Mouse (Mus musculus): ENCODE results near the gene Alppl2. TPM values are rescaled to one million over a fixed set of nuclear protein-coding genes. Genes with fewer than 3 reads are reported as not detected.

Gene Alppl2
- polyA plus RNA-seq, 1 experiment, result 7.3 TPM

DNA sequence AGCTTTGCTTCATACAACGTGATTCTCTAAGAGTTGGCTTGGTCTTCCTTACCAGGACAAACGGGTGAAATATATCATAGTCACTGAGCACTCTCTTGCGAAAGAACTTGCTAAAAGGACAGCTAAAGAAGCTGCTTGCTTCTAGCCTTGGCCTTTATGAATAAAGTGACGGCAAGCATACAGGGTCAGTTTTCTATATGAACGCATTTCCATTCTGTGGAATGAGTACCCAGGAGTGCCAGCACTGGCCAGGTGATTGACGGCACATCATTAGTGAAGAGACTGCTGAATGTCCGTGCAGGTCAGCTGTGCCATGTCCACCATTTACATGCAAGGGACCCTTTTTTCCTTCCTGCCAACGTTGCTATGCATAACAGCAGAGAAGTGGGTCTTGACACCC lies 16.8 kb upstream of the Alppl2 start:
- Histone ChIP-seq H3K36me3 (ENCODE audit: control insufficient read depth, insufficient read depth, low read length) (no peaks in the 10 kb centered on the region), H3K4me3 (ENCODE audit: low read depth, low read length) (no peak overlapping the region), H3K27ac (ENCODE audit: insufficient read depth, low read depth, low read length) (no peak overlapping the region), H3K27me3 (ENCODE audit: control insufficient read depth, insufficient read depth, low read length) (no peaks in the 10 kb centered on the region), H3K4me1 (ENCODE audit: control insufficient read depth, insufficient read depth, insufficient read length, low read length) (peaks cover 22% of the 10 kb centered on the region; the same call in 1 of the 2 replicates)
- WGBS, result 77% methylated on average over 8 of the region's 8 CpGs
- TF ChIP-seq POLR2A (IDR thresholded peaks at IDR 0.05; ENCODE audit: low read depth, low read length) (no peak), CTCF (IDR thresholded peaks at IDR 0.05; ENCODE audit: extremely low read depth, insufficient read length, insufficient replicate concordance, low read depth, low read length) (no peak)

DNA sequence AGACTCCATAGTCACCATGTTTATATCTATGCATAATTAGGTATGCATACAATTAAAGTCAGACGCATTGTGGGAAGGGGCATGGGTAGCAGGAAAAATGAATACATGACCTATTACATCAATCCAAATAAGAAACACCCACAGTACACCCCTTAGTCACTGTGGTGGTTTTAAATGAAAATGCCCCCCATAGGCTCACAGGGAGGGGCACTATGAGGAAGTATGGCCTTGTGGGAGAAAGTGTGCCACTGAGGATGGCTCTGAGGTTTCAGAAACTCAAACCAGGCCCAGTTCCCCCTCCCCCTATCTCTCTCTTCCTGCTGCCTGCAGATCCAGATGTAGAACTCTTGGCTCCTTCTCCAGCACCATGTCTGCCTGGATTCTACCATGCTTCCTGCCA lies 14.2 kb upstream of the Alppl2 start:
- H3K4me1 ChIP-seq (ENCODE audit: control insufficient read depth, insufficient read depth, insufficient read length, low read length), result peaks cover 29% of the 10 kb centered on the region
- peaks cover 12% of the 10 kb centered on the region; the same call in 1 of the 2 replicates for H3K36me3 ChIP-seq (ENCODE audit: control insufficient read depth, insufficient read depth, low read length)
- no peak overlapping the region for H3K4me3 ChIP-seq (ENCODE audit: low read depth, low read length)
- 82% methylated on average over 1 of the region's 1 CpGs for WGBS
- TF ChIP-seq POLR2A (IDR thresholded peaks at IDR 0.05; ENCODE audit: low read depth, low read length), result no peak
- no peak for TF ChIP-seq CTCF (IDR thresholded peaks at IDR 0.05; ENCODE audit: extremely low read depth, insufficient read length, insufficient replicate concordance, low read depth, low read length)
- no peaks in the 10 kb centered on the region for H3K27me3 ChIP-seq (ENCODE audit: control insufficient read depth, insufficient read depth, low read length)
- peak overlapping the region; percentile 53; the same call in 1 of the 2 replicates for H3K27ac ChIP-seq (ENCODE audit: insufficient read depth, low read depth, low read length)

DNA sequence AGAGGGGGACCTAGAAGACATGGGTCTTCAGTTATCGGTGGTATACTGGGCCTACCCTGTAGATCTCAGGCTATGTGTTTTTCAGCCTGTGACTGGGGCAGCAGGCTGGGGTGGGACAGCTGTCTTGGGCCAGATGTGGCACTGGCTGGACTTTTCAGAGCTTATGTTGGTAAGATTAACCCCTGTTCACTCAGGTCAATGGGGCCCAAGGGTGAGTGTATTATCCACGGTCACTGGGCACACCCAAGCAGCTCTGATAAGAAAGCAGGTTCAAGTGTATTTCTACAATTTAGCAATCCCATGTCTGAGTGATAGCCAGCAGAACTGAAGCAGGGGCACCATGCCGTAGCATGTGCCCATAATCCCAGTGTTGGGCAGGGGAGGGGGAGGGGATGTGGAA lies 12.4 kb upstream of the Alppl2 start:
- TF ChIP-seq POLR2A (IDR thresholded peaks at IDR 0.05; ENCODE audit: low read depth, low read length) (no peak), CTCF (IDR thresholded peaks at IDR 0.05; ENCODE audit: extremely low read depth, insufficient read length, insufficient replicate concordance, low read depth, low read length) (no peak)
- H3K4me3 ChIP-seq (ENCODE audit: low read depth, low read length), result no peak overlapping the region
- H3K4me1 ChIP-seq (ENCODE audit: control insufficient read depth, insufficient read depth, insufficient read length, low read length), result peaks cover 29% of the 10 kb centered on the region
- H3K27ac ChIP-seq (ENCODE audit: insufficient read depth, low read depth, low read length), result peak overlapping the region; percentile 98
- H3K36me3 ChIP-seq (ENCODE audit: control insufficient read depth, insufficient read depth, low read length), result peaks cover 22% of the 10 kb centered on the region
- WGBS, result 34% methylated on average over 3 of the region's 3 CpGs
- H3K27me3 ChIP-seq (ENCODE audit: control insufficient read depth, insufficient read depth, low read length), result no peaks in the 10 kb centered on the region

DNA sequence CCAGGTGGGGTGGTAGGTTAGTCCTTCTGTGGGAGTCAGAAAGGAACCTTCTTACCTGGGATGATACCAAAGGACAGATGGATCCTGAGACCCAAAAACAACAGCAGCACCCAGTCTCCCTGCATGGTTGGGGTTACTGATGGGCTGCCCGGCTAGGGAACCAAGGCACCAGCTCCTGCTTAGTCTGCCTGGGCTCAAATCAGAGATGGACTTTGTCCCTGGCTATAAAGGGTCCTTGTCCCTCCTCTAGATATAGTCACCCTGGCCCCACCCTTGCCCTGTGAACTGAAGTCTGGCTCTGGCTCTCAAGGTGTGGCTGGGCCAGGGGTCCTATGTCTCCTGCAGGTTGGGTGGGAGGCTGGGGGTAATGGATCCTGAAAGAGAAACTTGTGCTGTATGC lies 11.7 kb upstream of the Alppl2 start, which contains the start of gene Alpi:
Gene Alpi (minus strand): TSS at position 196 of the 400 bp plus-strand sequence.
- Histone ChIP-seq H3K36me3 (ENCODE audit: control insufficient read depth, insufficient read depth, low read length) (peaks cover 22% of the 10 kb centered on the region), H3K4me1 (ENCODE audit: control insufficient read depth, insufficient read depth, insufficient read length, low read length) (peaks cover 25% of the 10 kb centered on the region), H3K4me3 (ENCODE audit: low read depth, low read length) (peak within 1 kb of the TSS; percentile 67)

DNA sequence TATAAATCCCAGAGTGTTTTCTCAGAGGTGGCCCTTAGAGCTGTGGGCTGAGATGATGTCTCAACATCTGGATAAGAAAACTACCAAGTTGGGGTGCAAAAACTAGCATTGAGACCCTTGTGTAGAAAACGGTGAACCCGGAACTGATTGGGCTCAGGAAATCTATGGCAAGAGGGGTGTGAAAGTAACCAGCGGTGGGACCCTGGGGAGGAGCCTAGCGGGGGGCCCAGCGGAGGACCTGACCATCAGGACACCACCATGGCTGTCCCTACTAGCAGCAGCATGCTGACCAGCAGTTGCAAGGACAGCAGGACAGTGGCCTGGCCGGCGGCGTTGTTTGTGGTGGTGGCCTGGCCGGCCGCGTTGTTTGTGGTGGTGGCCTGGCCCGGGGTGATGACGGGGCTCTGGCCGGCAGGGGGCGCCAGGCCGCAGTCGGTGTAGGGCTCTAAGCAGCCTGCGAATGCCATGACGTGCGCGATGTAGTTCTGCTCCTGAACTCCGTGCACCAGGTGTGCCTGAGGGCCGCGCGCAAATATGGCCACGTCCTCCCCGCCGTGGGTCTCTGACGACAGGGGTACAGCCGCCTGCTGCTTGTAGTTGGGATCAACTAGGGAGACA lies 8.7 kb upstream of the Alppl2 start:
- 19% methylated on average over 30 of the region's 30 CpGs for WGBS
- TF ChIP-seq POLR2A (IDR thresholded peaks at IDR 0.05; ENCODE audit: low read depth, low read length), result no peak
- peak; percentile 58 for TF ChIP-seq CTCF (IDR thresholded peaks at IDR 0.05; ENCODE audit: extremely low read depth, insufficient read length, insufficient replicate concordance, low read depth, low read length)
- Histone ChIP-seq H3K27me3 (ENCODE audit: control insufficient read depth, insufficient read depth, low read length) (no peaks in the 10 kb centered on the region), H3K4me3 (ENCODE audit: low read depth, low read length) (peak overlapping the region; percentile 54), H3K27ac (ENCODE audit: insufficient read depth, low read depth, low read length) (no peak overlapping the region; the same call in 1 of the 2 replicates), H3K4me1 (ENCODE audit: control insufficient read depth, insufficient read depth, insufficient read length, low read length) (peaks cover 19% of the 10 kb centered on the region), H3K36me3 (ENCODE audit: control insufficient read depth, insufficient read depth, low read length) (peaks cover 22% of the 10 kb centered on the region)

More for the DNA sequence above, 11.7 kb upstream of the Alppl2 start, which contains the start of gene Alpi:
- WGBS, result 33% methylated on average over 1 of the region's 1 CpGs
- TF ChIP-seq POLR2A (IDR thresholded peaks at IDR 0.05; ENCODE audit: low read depth, low read length) (peak; percentile 82), CTCF (IDR thresholded peaks at IDR 0.05; ENCODE audit: extremely low read depth, insufficient read length, insufficient replicate concordance, low read depth, low read length) (no peak)
- Histone ChIP-seq H3K27ac (ENCODE audit: insufficient read depth, low read depth, low read length) (peak within 1 kb of the TSS; percentile 98), H3K27me3 (ENCODE audit: control insufficient read depth, insufficient read depth, low read length) (no peaks in the 10 kb centered on the region)

DNA sequence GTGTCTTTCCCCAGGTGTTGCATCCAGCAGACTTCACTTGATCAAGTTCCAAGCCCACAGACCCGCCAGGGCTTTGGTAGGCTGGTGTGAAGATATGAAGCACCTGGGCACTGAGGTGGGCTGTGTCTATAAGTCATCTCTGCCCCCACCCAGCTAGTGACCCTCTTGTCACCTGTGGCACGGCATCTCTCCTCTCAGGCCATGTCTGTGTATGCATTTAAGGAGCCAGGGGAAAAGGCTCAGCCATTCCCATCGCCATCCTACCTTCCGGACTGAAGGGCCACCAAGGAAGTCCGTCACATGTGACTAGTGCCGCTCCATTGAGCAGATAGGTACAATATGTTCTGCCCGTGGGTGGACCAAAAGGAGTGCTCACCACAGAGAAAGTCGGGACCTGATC lies 5.9 kb upstream of the Alppl2 start:
- H3K4me1 ChIP-seq (ENCODE audit: control insufficient read depth, insufficient read depth, insufficient read length, low read length), result peaks cover 10% of the 10 kb centered on the region
- no peak overlapping the region for H3K27ac ChIP-seq (ENCODE audit: insufficient read depth, low read depth, low read length)
- no peak overlapping the region for H3K4me3 ChIP-seq (ENCODE audit: low read depth, low read length)
- no peaks in the 10 kb centered on the region for H3K27me3 ChIP-seq (ENCODE audit: control insufficient read depth, insufficient read depth, low read length)
- peaks cover 22% of the 10 kb centered on the region for H3K36me3 ChIP-seq (ENCODE audit: control insufficient read depth, insufficient read depth, low read length)
- TF ChIP-seq POLR2A (IDR thresholded peaks at IDR 0.05; ENCODE audit: low read depth, low read length) (no peak), CTCF (IDR thresholded peaks at IDR 0.05; ENCODE audit: extremely low read depth, insufficient read length, insufficient replicate concordance, low read depth, low read length) (no peak)
- WGBS, result 76% methylated on average over 8 of the region's 8 CpGs

DNA sequence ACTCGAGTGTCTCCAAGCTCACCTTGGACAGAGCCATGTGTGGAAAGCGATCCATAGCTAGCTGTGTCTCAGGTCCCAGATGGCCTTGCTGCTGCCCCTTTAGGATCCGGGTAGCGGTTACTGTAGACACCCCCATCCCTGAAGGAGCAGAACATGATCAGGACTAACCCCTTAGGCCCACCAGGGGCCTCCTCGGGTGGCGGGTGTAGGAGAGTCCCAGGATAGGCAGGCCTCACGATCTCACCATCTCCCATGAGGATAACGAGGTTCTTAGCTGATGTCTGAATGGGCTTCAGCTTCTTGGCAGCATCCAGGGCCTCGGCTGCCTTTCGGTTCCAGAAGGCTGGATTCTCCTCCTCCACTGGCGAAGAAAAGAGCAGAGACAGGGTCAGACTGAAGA lies 477 bp downstream of the Alppl2 start:
- no peaks in the 10 kb centered on the region for H3K27me3 ChIP-seq (ENCODE audit: control insufficient read depth, insufficient read depth, low read length)
- WGBS, result 90% methylated on average over 11 of the region's 11 CpGs
- H3K27ac ChIP-seq (ENCODE audit: insufficient read depth, low read depth, low read length), result no peak overlapping the region
- H3K4me1 ChIP-seq (ENCODE audit: control insufficient read depth, insufficient read depth, insufficient read length, low read length), result peaks cover 18% of the 10 kb centered on the region
- no peaks in the 10 kb centered on the region for H3K36me3 ChIP-seq (ENCODE audit: control insufficient read depth, insufficient read depth, low read length)
- TF ChIP-seq POLR2A (IDR thresholded peaks at IDR 0.05; ENCODE audit: low read depth, low read length), result no peak
- TF ChIP-seq CTCF (IDR thresholded peaks at IDR 0.05; ENCODE audit: extremely low read depth, insufficient read length, insufficient replicate concordance, low read depth, low read length), result no peak
- H3K4me3 ChIP-seq (ENCODE audit: low read depth, low read length), result no peak overlapping the region
